Comparison of ENCODE assay signal across 9 mouse cellular contexts in the genomic region with DNA sequence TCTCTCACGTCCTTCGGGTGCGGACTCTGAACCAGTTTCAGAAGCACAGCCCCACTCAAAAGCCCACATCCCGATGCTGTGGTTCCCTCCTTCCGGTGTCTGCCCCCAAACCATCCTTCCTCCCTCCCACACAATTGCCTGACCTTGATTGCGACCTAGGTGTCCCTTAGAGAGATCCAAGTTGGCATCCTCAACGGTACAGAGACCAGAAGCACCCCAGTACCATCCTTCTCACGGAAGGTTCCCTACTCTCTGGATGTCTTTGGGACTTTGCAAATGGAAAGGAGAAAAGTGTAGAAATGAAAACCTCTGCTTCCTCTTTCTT. TPM values are rescaled to one million over a fixed set of nuclear protein-coding genes. Genes with fewer than 3 reads are reported as not detected.
DNase-seq lines count a peak whose midpoint lies in the region; ATAC-seq lines count a peak whose summit lies in the region.
"Had no signal": no experiment of that assay in that cellular context is flagged by ENCODE, and none has a peak within 500 bp of the region (broad histone marks: within the 10 kb centered on the region; RNA-seq: fewer than 3 reads in every experiment).

No protein-coding gene starts in this region.

- ATAC-seq in kidney, embryonic 14.5 days (ENCODE audit: low FRiP score, low TSS enrichment) = no peak
- ATAC-seq in hindbrain, embryonic 15.5 days (ENCODE audit: low FRiP score, low read depth) = peak; percentile 24; the same call in 1 of the 2 replicates
- ATAC-seq in midbrain, embryonic 12.5 days (ENCODE audit: low FRiP score, low read depth) = no peak
- ATAC-seq: Patski had no signal

- peak overlapping the region; percentile 25 for H3K4me3 ChIP-seq in kidney, embryonic 14.5 days (ENCODE audit: low read length)
- H3K4me3 ChIP-seq in brown adipose tissue, adult 24 weeks (ENCODE audit: insufficient read depth, low read depth, low read length) = peak overlapping the region; percentile 49
- peak overlapping the region; percentile 32 for H3K4me3 ChIP-seq in hindbrain, embryonic 15.5 days
- peak overlapping the region; percentile 35 for H3K4me3 ChIP-seq in midbrain, embryonic 12.5 days

- no peaks in the 10 kb centered on the region for H3K27me3 ChIP-seq in kidney, embryonic 14.5 days (ENCODE audit: control insufficient read depth, insufficient read depth, low read length)
- H3K27me3 ChIP-seq in hindbrain, embryonic 15.5 days = no peaks in the 10 kb centered on the region
- 0 out of 2 replicates have a peak, but pooled peaks cover 4% of the 10 kb centered on the region for H3K27me3 ChIP-seq in midbrain, embryonic 12.5 days
- H3K27me3 ChIP-seq: Patski had no signal

- H3K4me2 ChIP-seq in kidney, embryonic 14.5 days (replicated peaks; ENCODE audit: low read depth, low read length) = peak overlapping the region; percentile 40
- peak overlapping the region; percentile 51 for H3K4me2 ChIP-seq in hindbrain, embryonic 15.5 days
- peak overlapping the region; percentile 48 for H3K4me2 ChIP-seq in midbrain, embryonic 12.5 days (replicated peaks)

- H3K9ac ChIP-seq in kidney, embryonic 14.5 days (ENCODE audit: low read depth, low read length) = peak overlapping the region; percentile 40; the same call in 1 of the 2 replicates
- 0 out of 2 replicates have a peak overlapping the region, but pooled peaks have one; percentile 32 for H3K9ac ChIP-seq in hindbrain, embryonic 15.5 days
- H3K9ac ChIP-seq in midbrain, embryonic 12.5 days (replicated peaks) = no peak overlapping the region

- peaks cover 3% of the 10 kb centered on the region; the same call in 1 of the 2 replicates for H3K4me1 ChIP-seq in kidney, embryonic 14.5 days (ENCODE audit: control insufficient read depth, insufficient read depth, low read length)
- H3K4me1 ChIP-seq in brown adipose tissue, adult 24 weeks (ENCODE audit: control insufficient read depth, insufficient read depth, insufficient read length, low read length) = no peaks in the 10 kb centered on the region
- H3K4me1 ChIP-seq in hindbrain, embryonic 15.5 days (replicated peaks) = 0 out of 2 replicates have a peak, but pooled peaks cover 3% of the 10 kb centered on the region
- no peaks in the 10 kb centered on the region for H3K4me1 ChIP-seq in midbrain, embryonic 12.5 days

- no peaks in the 10 kb centered on the region for H3K36me3 ChIP-seq in kidney, embryonic 14.5 days (ENCODE audit: control insufficient read depth, insufficient read depth, low read length)
- no peaks in the 10 kb centered on the region for H3K36me3 ChIP-seq in hindbrain, embryonic 15.5 days
- H3K36me3 ChIP-seq in midbrain, embryonic 12.5 days = no peaks in the 10 kb centered on the region

- no peak for DNase-seq in kidney, postnatal 36 days
- DNase-seq in spleen, adult 12 weeks (ENCODE audit: low spot score) = no peak
- DNase-seq in gastrocnemius, adult 18-20 months (ENCODE audit: low spot score) = no peak
- no peak for DNase-seq in B cell, adult 2 months

- WGBS in kidney, embryonic 14.5 days = 51% methylated on average over 8 of the region's 8 CpGs
- 44% methylated on average over 8 of the region's 8 CpGs for WGBS in hindbrain, embryonic 15.5 days
- 39% methylated on average over 8 of the region's 8 CpGs for WGBS in midbrain, embryonic 12.5 days

- no peaks in the 10 kb centered on the region for H3K9me3 ChIP-seq in kidney, embryonic 14.5 days (ENCODE audit: control insufficient read depth, low read length)
- H3K9me3 ChIP-seq in hindbrain, embryonic 15.5 days = no peaks in the 10 kb centered on the region
- H3K9me3 ChIP-seq in midbrain, embryonic 12.5 days = no peaks in the 10 kb centered on the region

- H3K27ac ChIP-seq in kidney, embryonic 14.5 days (ENCODE audit: low read depth, low read length) = no peak overlapping the region
- peak overlapping the region; percentile 64 for H3K27ac ChIP-seq in brown adipose tissue, adult 24 weeks (replicated peaks; ENCODE audit: low read depth, low read length)
- H3K27ac ChIP-seq in hindbrain, embryonic 15.5 days (replicated peaks) = peak overlapping the region; percentile 56; the same call in 1 of the 2 replicates
- H3K27ac ChIP-seq in midbrain, embryonic 12.5 days (replicated peaks) = no peak overlapping the region

RNA-seq across cellular contexts. Expression of a gene that starts 5.0 kb away (rescaled TPM):
- not detected in 2 replicates for polyA plus RNA-seq in kidney, embryonic 14.5 days (2014; fragmentation: Nextera tagmentation; extraction: Ambion mirVana)
- polyA plus RNA-seq in brown adipose tissue, adult 24 weeks (2012; ENCODE audit: insufficient read depth, insufficient read length, missing spikeins) = not detected in 2 replicates
- polyA plus RNA-seq in hindbrain, embryonic 15.5 days (2015; fragmentation: Nextera tagmentation; extraction: Ambion mirVana) = 0.13 TPM in 1 of 2 replicates, not detected in the other
- polyA plus RNA-seq in midbrain, embryonic 12.5 days (2016; fragmentation: Nextera tagmentation; extraction: Ambion mirVana) = not detected in 2 replicates
- total RNA-seq in gastrocnemius, adult 18-20 months (2021) = not detected
- polyA plus RNA-seq: Patski had no signal

RNA-seq across cellular contexts. Expression of a gene that starts 14.2 kb away (rescaled TPM):
- 59.4 and 72.2 TPM in 2 replicates for polyA plus RNA-seq in kidney, embryonic 14.5 days (2014; fragmentation: Nextera tagmentation; extraction: Ambion mirVana)
- polyA plus RNA-seq in brown adipose tissue, adult 24 weeks (2012; ENCODE audit: insufficient read depth, insufficient read length, missing spikeins) = 31.3 and 34.0 TPM in 2 replicates
- polyA plus RNA-seq in hindbrain, embryonic 15.5 days (2015; fragmentation: Nextera tagmentation; extraction: Ambion mirVana) = 79.2 and 84.0 TPM in 2 replicates
- polyA plus RNA-seq in midbrain, embryonic 12.5 days (2016; fragmentation: Nextera tagmentation; extraction: Ambion mirVana) = 45.0 and 47.9 TPM in 2 replicates
- 10 to 100 TPM; 21.9 to 26.8 TPM for total RNA-seq in gastrocnemius, adult 18-20 months (2021)

RNA-seq across cellular contexts. Expression of a gene that starts 21.0 kb away (rescaled TPM):
- 36.4 and 38.2 TPM in 2 replicates for polyA plus RNA-seq in kidney, embryonic 14.5 days (2014; fragmentation: Nextera tagmentation; extraction: Ambion mirVana)
- not detected in 2 replicates for polyA plus RNA-seq in brown adipose tissue, adult 24 weeks (2012; ENCODE audit: insufficient read depth, insufficient read length, missing spikeins)
- 8.1 and 8.5 TPM in 2 replicates for polyA plus RNA-seq in hindbrain, embryonic 15.5 days (2015; fragmentation: Nextera tagmentation; extraction: Ambion mirVana)
- polyA plus RNA-seq in midbrain, embryonic 12.5 days (2016; fragmentation: Nextera tagmentation; extraction: Ambion mirVana) = 33.1 TPM in 2 replicates
- total RNA-seq in gastrocnemius, adult 18-20 months (2021) = not detected

RNA-seq across cellular contexts. Expression of a gene that starts 24.1 kb away (rescaled TPM):
- polyA plus RNA-seq in kidney, embryonic 14.5 days (2014; fragmentation: Nextera tagmentation; extraction: Ambion mirVana) = 5.1 and 5.2 TPM in 2 replicates
- 1.5 and 1.9 TPM in 2 replicates for polyA plus RNA-seq in brown adipose tissue, adult 24 weeks (2012; ENCODE audit: insufficient read depth, insufficient read length, missing spikeins)
- 5.3 and 5.7 TPM in 2 replicates for polyA plus RNA-seq in hindbrain, embryonic 15.5 days (2015; fragmentation: Nextera tagmentation; extraction: Ambion mirVana)
- 2.0 and 2.9 TPM in 2 replicates for polyA plus RNA-seq in midbrain, embryonic 12.5 days (2016; fragmentation: Nextera tagmentation; extraction: Ambion mirVana)
- under 1 TPM in 1 of 2 experiments, not detected in 1; 0.21 TPM for total RNA-seq in gastrocnemius, adult 18-20 months (2021)

RNA-seq across cellular contexts. Expression of a gene that starts 28.3 kb away (rescaled TPM):
- 0.80 and 1.3 TPM in 2 replicates for polyA plus RNA-seq in kidney, embryonic 14.5 days (2014; fragmentation: Nextera tagmentation; extraction: Ambion mirVana)
- not detected in 2 replicates for polyA plus RNA-seq in brown adipose tissue, adult 24 weeks (2012; ENCODE audit: insufficient read depth, insufficient read length, missing spikeins)
- polyA plus RNA-seq in hindbrain, embryonic 15.5 days (2015; fragmentation: Nextera tagmentation; extraction: Ambion mirVana) = 0.13 and 0.27 TPM in 2 replicates
- 0.52 and 0.61 TPM in 2 replicates for polyA plus RNA-seq in midbrain, embryonic 12.5 days (2016; fragmentation: Nextera tagmentation; extraction: Ambion mirVana)
- 1 to 10 TPM; 1.4 to 2.6 TPM for total RNA-seq in gastrocnemius, adult 18-20 months (2021)
- polyA plus RNA-seq: Patski had no signal

Comparison
In these comparisons a context has a peak if more than half of its experiments do, and no peak if none do; other contexts are left out.
1. H3K27ac ChIP-seq: peak in brown adipose tissue, adult 24 weeks (single experiment) and hindbrain, embryonic 15.5 days (single experiment); none in kidney, embryonic 14.5 days (single experiment) and midbrain, embryonic 12.5 days (single experiment).
2. Peak in every context shown above with its lines, with median percentiles within 50 percentile points of each other: H3K4me2 ChIP-seq and H3K4me3 ChIP-seq.